Mouse (Mus musculus): ENCODE results near the gene Tma16.

GRCm38 (mm10) chr8:66441123-66441522 is 45.2 kb downstream of the Tma16 start:
- TF ChIP-seq CTCF (IDR thresholded peaks at IDR 0.05; ENCODE audit: low read depth, low read length), result no peak
- no peak for TF ChIP-seq POLR2A (IDR thresholded peaks at IDR 0.05; ENCODE audit: extremely low read depth, insufficient read depth, low read length)

Measured in liver, adult 2 months (tissue).